Mouse (Mus musculus) midbrain, embryonic 14.5 days (tissue): ENCODE measurements at regions not wholly inside any gene's neighbourhood (a gene's known extent, or its start where the extent isn't known, plus 50 kb on each side); places are given as distances from the start of the nearest gene placed in this dataset.

Source experiments
- ATAC-seq: fragments of 200-750 bp; cut with Nextera tagmentation; 2 replicates; pipeline ENCODE4 v1.8.0; 2017; ENCODE audit warnings: moderate number of reproducible peaks, moderate library complexity; ENCODE audit not compliant: low FRiP score, low TSS enrichment
- DNase-seq: peaks from one replicate; pipeline ENCODE4 v3.0.0-alpha.2; 2015
- H3K27ac ChIP-seq: fragments of 300-500 bp; sonication (generic); replicated peaks from 2 replicates; pipeline ENCODE4 v1.5.1; 2014; ENCODE audit warnings: mild to moderate bottlenecking, low read depth, low read length, moderate library complexity
- H3K27me3 ChIP-seq: fragments of 300-500 bp; sonication (generic); 2 replicates; pipeline ENCODE4 v1.6.1; 2014; ENCODE audit warnings: low read length, control low read depth, mixed read lengths; ENCODE audit not compliant: control insufficient read depth, insufficient read depth
- H3K36me3 ChIP-seq: fragments of 300-500 bp; sonication (generic); 2 replicates; pipeline ENCODE4 v1.6.1; 2014; ENCODE audit warnings: low read length, control low read depth; ENCODE audit not compliant: control insufficient read depth, insufficient read depth
- H3K4me1 ChIP-seq: fragments of 300-500 bp; sonication (generic); 2 replicates; pipeline ENCODE4 v1.6.1; 2014; ENCODE audit warnings: mild to moderate bottlenecking, antibody characterized with exemption, low read length, control low read depth; ENCODE audit not compliant: control insufficient read depth, insufficient read depth
- H3K4me2 ChIP-seq: fragments of 300-500 bp; sonication (generic); 2 replicates; pipeline ENCODE4 v1.6.1; 2014; ENCODE audit warnings: mild to moderate bottlenecking, low read length, moderate library complexity
- H3K4me3 ChIP-seq: fragments of 300-500 bp; sonication (generic); replicated peaks from 2 replicates; pipeline ENCODE4 v1.5.1; 2014; ENCODE audit warnings: low read depth, low read length
- H3K9ac ChIP-seq: fragments of 300-500 bp; sonication (generic); replicated peaks from 2 replicates; pipeline ENCODE4 v1.6.1; 2014; ENCODE audit warnings: mild to moderate bottlenecking, low read length, moderate library complexity
- H3K9me3 ChIP-seq: fragments of 300-500 bp; sonication (generic); 2 replicates; pipeline ENCODE4 v1.6.1; 2016; ENCODE audit warnings: low read length, control low read depth, mixed read lengths; ENCODE audit not compliant: control insufficient read depth
- WGBS: fragments of 180-500 bp; shearing (Covaris S2); extraction: QIAGEN DNeasy Blood & Tissue Kit; methylation state at CpG from one replicate; pipeline ENCODE4 v1.1.7; 2014; 5-methylcytosine and 5-hydroxymethylcytosine counted together

GRCm38 (mm10) chrX:137424259-137424658 lies 146.1 kb upstream of the Il1rapl2 start:
- DNase-seq (peak; percentile 1), ATAC-seq (no peak)
- 48% methylated on average over 7 of the region's 7 CpGs for WGBS

More at GRCm38 (mm10) chrX:137424259-137424658, 146.1 kb upstream of the Il1rapl2 start:
- no peak overlapping the region for H3K4me3 ChIP-seq
- no peaks in the 10 kb centered on the region for H3K9me3 ChIP-seq
- no peak overlapping the region for H3K9ac ChIP-seq
- no peaks in the 10 kb centered on the region for H3K36me3 ChIP-seq
- H3K4me2 ChIP-seq: no peak overlapping the region
- no peak overlapping the region for H3K27ac ChIP-seq
- no peaks in the 10 kb centered on the region for H3K4me1 ChIP-seq
- H3K27me3 ChIP-seq: no peaks in the 10 kb centered on the region
